Mouse (Mus musculus) megakaryocyte-erythroid progenitor cell, adult 5-6 weeks (primary cell): ENCODE measurements at regions not wholly inside any gene's neighbourhood (a gene's known extent, or its start where the extent isn't known, plus 50 kb on each side); places are given as distances from the start of the nearest gene placed in this dataset.

Source experiments
- ATAC-seq: replicated peaks from 2 replicates; pipeline ENCODE4 v1.8.0; 2016; ENCODE audit warnings: mild to moderate bottlenecking, inconsistent platforms; ENCODE audit not compliant: severe bottlenecking, poor library complexity, low FRiP score, low TSS enrichment

- no peak for ATAC-seq
Measured at GRCm38 (mm10) chr4:152963001-152963400, 485.3 kb upstream of the Kcnab2 start.

- ATAC-seq, result no peak
Measured at GRCm38 (mm10) chr4:152962165-152962564, 484.5 kb upstream of the Kcnab2 start.

GRCm38 (mm10) chr4:152961677-152962076, 484.0 kb upstream of the Kcnab2 start:
- ATAC-seq, result no peak

- ATAC-seq, result no peak
Measured at GRCm38 (mm10) chr4:152959627-152960230, 482.1 kb upstream of the Kcnab2 start.

GRCm38 (mm10) chr4:152953237-152953974, 475.7 kb upstream of the Kcnab2 start:
- no peak for ATAC-seq

GRCm38 (mm10) chr4:152948956-152949355, 471.3 kb upstream of the Kcnab2 start:
- ATAC-seq, result no peak

- ATAC-seq, result no peak
Measured at GRCm38 (mm10) chr4:152941159-152941558, 463.5 kb upstream of the Kcnab2 start.

GRCm38 (mm10) chr4:152936614-152937013, 458.9 kb upstream of the Kcnab2 start:
- no peak for ATAC-seq

GRCm38 (mm10) chr4:152935484-152935883, 457.8 kb upstream of the Kcnab2 start:
- ATAC-seq, result no peak

GRCm38 (mm10) chr4:152928422-152928985, 450.8 kb upstream of the Kcnab2 start:
- no peak for ATAC-seq

- no peak for ATAC-seq
Measured at GRCm38 (mm10) chr4:152920261-152920660, 442.6 kb upstream of the Kcnab2 start.

- no peak for ATAC-seq
Measured at GRCm38 (mm10) chr4:152919851-152920250, 442.2 kb upstream of the Kcnab2 start.

GRCm38 (mm10) chr4:152916576-152916975, 438.9 kb upstream of the Kcnab2 start:
- no peak for ATAC-seq

GRCm38 (mm10) chr4:152913497-152913896, 435.8 kb upstream of the Kcnab2 start:
- ATAC-seq, result no peak

- ATAC-seq, result no peak
Measured at GRCm38 (mm10) chr4:152912846-152913245, 435.2 kb upstream of the Kcnab2 start.

GRCm38 (mm10) chr4:152908235-152908634, 430.6 kb upstream of the Kcnab2 start:
- ATAC-seq, result no peak

GRCm38 (mm10) chr4:152902851-152903250, 425.2 kb upstream of the Kcnab2 start:
- no peak for ATAC-seq

- ATAC-seq, result no peak
Measured at GRCm38 (mm10) chr4:152900049-152900448, 422.4 kb upstream of the Kcnab2 start.

- ATAC-seq, result no peak
Measured at GRCm38 (mm10) chr4:152895076-152895475, 417.4 kb upstream of the Kcnab2 start.

- ATAC-seq, result no peak
Measured at GRCm38 (mm10) chr4:152892997-152893396, 415.3 kb upstream of the Kcnab2 start.

GRCm38 (mm10) chr4:152889211-152889610, 411.5 kb upstream of the Kcnab2 start:
- no peak for ATAC-seq
